Mouse (Mus musculus) macrophage (primary cell): ENCODE results near the gene Tesc. TPM values are rescaled to one million over a fixed set of nuclear protein-coding genes. Genes with fewer than 3 reads are reported as not detected.

Source experiments
- H3K27ac ChIP-seq: fragments of 350-480 bp; formaldehyde crosslinking; 2 replicates; pipeline ENCODE4 v1.9.0; 2021
- H3K36me3 ChIP-seq: fragments of 350-480 bp; formaldehyde crosslinking; 2 replicates; pipeline ENCODE4 v1.9.0; 2021; ENCODE audit errors: inconsistent target
- H3K4me3 ChIP-seq: fragments of 350-480 bp; formaldehyde crosslinking; 2 replicates; pipeline ENCODE4 v1.9.0; 2021; ENCODE audit errors: inconsistent target
- H3K79me2 ChIP-seq: fragments of 350-480 bp; formaldehyde crosslinking; 2 replicates; pipeline ENCODE4 v1.9.0; 2021; ENCODE audit errors: inconsistent target
- WGBS: methylation state at CpG from one replicate; pipeline ENCODE4 v1.1.7; 2026; ENCODE audit warnings: inconsistent platforms; ENCODE audit not compliant: missing documents; 5-methylcytosine and 5-hydroxymethylcytosine counted together
- polyA plus RNA-seq: library from polyadenylated mRNA; stranded (reverse); fragments of 250-400 nt; gene quantifications from 3 replicates; pipeline ENCODE4 v1.2.4, GENCODE M21; 2018; ENCODE audit warnings: inconsistent platforms

The Tesc gene
- polyA plus RNA-seq, 1 experiment from 2014 or later, result not detected

DNA sequence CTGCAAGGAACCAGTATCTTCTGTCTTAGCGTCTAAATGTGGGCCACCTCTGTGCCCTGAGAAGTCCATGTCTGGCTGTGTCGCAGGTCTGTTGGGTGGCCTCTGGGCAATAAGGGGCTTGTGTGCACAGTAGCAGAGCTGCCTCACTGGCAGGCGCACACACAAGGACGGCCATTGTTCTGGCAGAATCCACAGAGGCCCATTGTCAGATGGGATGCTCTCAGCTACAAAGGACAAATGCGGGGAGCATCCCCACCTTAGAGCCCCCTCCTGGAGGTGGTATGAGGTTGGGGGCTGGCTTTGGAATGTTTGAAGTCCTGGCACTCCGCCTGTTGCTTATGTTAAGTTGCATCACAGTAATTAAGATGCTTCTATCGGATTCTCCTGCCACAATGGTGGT, 28.5 kb upstream of the Tesc start:
- Histone ChIP-seq H3K79me2 (no peaks in the 10 kb centered on the region), H3K36me3 (peaks cover 69% of the 10 kb centered on the region; the same call in 1 of the 2 replicates), H3K4me3 (no peak overlapping the region), H3K27ac (no peak overlapping the region)
- 91% methylated on average over 7 of the region's 7 CpGs for WGBS

DNA sequence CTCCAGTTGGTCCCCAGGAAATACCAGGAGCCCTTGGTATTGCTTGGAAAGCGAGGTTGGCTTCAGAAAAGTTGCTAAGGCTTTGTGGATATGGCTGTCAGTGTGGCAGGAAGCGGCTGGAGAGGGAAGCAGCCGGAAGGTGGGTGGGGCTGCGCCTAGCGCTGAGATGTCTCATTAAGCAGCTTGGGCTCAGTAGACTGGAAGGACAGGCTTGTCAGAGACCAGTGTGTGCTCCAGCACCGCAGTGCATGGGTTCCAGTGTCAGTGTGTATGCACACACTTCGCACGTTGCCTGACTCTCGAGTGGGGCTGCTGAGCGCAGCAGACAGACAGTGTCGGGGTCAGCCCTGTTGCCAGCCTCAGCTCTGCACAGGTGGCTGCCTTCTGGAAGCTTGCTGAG, 28.0 kb upstream of the Tesc start:
- H3K36me3 ChIP-seq, result peaks cover 64% of the 10 kb centered on the region; the same call in 1 of the 2 replicates
- no peak overlapping the region for H3K27ac ChIP-seq
- WGBS, result 93% methylated on average over 11 of the region's 11 CpGs
- no peak overlapping the region for H3K4me3 ChIP-seq
- no peaks in the 10 kb centered on the region for H3K79me2 ChIP-seq

DNA sequence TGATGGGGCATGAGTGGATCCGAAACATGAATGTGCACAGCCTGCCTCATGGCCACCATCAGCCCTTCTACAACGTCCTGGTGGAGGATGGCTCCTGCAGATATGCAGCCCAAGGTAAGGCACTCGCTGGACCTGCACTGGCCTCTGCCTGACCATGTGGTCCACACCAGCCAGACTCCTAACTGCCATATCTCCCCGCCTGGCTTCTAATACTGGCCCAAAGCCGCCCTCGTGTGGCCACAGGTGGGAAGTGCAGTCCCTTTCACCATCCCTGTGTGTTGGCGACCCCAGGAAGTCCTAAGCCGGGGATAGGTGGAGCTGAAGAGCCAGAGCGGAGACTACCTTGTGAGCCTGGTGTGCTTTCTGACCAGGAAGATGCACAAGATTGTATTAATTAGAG, 25.5 kb upstream of the Tesc start:
- no peak overlapping the region for H3K27ac ChIP-seq
- WGBS, result 52% methylated on average over 9 of the region's 9 CpGs
- no peak overlapping the region for H3K4me3 ChIP-seq

DNA sequence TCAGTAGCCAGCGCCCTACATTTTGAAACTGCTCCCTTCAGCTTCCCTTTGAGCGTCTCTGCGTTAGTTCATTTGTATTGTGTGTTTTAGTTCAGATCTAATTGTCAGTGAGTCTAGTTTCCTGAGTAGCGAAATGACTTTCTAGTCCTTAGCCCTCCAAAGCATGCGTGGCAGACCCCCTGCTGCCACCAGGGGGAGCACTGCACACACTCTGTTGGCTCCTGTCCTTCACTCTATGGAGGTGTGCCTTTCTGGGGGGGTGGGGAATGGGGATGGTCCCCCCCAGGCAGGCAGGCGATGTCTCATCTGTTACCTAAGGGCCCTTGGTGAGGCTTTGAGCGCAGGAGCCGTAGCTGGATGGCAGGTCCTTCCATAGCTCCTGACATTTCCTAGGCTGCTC, 22.9 kb upstream of the Tesc start:
- Histone ChIP-seq H3K27ac (no peak overlapping the region), H3K79me2 (no peaks in the 10 kb centered on the region), H3K4me3 (no peak overlapping the region), H3K36me3 (peaks cover 44% of the 10 kb centered on the region)
- 84% methylated on average over 8 of the region's 8 CpGs for WGBS

More for the DNA sequence above, 25.5 kb upstream of the Tesc start:
- no peaks in the 10 kb centered on the region for H3K79me2 ChIP-seq
- H3K36me3 ChIP-seq, result peaks cover 45% of the 10 kb centered on the region; the same call in 1 of the 2 replicates

DNA sequence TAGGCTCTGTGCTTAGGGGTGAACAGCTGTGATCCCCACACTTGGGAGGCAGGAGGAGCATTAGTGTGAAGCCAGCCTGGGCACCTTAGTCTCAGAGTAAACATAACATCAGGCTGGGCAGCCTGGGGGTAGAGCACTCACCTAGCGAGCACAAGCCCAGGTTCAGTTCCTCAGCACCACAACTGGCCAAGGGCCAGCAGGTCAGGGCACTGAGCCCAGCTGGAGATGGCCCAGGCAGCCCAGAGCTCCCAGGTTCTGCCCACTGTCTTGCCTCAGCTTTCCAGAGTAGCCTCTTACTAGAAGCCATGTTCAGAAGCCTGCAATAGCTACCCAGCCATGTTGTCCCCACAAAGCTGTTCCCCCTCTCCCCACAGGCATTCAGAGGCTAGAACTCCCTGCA, 21.8 kb upstream of the Tesc start:
- Histone ChIP-seq H3K79me2 (no peaks in the 10 kb centered on the region), H3K4me3 (no peak overlapping the region), H3K36me3 (peaks cover 41% of the 10 kb centered on the region), H3K27ac (no peak overlapping the region)
- WGBS, result 100% methylated on average over 1 of the region's 1 CpGs

DNA sequence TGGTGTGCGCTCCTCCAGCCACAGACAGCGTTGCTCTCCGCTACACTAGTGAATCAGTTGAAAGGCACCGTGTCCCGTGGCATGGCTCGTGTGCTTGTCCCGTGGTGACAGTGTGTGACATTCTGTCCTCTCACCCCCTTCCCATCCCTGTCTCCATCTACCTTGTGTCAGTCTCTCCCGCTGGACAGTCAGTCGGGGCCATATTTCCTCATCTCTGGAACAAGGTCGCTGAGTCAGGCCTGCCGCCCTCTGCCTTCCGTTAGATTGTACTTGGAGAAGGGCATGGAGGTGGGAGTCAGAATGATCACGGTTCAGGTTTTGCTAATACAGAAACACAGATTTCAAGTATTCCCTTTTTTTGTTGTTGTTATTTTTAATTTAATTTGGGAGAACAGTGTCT, 19.2 kb upstream of the Tesc start:
- H3K36me3 ChIP-seq, result peaks cover 22% of the 10 kb centered on the region

DNA sequence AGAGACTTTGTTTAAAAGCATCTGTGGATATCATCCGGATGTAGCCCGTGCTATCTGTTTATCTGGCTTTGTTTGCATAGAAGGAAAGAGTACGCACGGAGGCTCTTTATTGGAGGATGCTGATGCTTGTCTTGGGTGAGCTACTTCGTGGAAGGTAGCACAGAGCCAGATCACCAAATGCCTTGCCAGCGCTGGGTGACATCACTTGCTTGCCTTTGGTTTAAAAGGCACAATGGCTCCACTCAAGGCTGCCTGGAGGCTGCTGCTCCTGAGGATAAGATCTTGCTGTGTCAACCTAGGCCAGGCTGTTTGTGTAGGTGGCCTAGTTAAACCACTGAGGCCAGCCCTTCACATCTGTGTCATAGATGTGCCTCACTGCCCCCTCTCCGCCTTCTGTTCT, 16.7 kb upstream of the Tesc start:
- WGBS, result 94% methylated on average over 7 of the region's 7 CpGs
- no peak overlapping the region for H3K27ac ChIP-seq
- H3K36me3 ChIP-seq, result peaks cover 16% of the 10 kb centered on the region
- no peak overlapping the region for H3K4me3 ChIP-seq
- no peaks in the 10 kb centered on the region for H3K79me2 ChIP-seq

More for the DNA sequence above, 19.2 kb upstream of the Tesc start:
- Histone ChIP-seq H3K27ac (no peak overlapping the region), H3K79me2 (no peaks in the 10 kb centered on the region), H3K4me3 (no peak overlapping the region)
- WGBS, result 96% methylated on average over 13 of the region's 13 CpGs

DNA sequence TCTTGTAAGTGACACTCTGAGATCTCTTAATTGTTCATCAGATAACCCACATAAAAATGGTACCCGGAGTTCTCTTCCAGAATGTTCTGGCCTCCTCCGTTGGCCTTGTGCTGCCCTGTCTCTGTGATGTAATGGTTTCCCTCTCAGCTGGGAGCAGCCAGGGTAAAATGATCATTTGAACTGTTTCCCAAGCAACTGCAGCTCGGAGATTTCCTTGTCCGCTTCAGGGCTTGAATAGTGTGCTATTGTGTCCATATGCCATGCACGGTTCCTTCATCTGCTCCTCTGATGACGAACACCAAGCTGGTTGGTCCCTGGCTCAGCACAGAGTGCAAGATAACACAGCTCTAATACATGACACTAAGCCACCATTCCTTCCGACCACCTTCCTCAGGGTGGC, 15.7 kb upstream of the Tesc start:
- Histone ChIP-seq H3K36me3 (peaks cover 16% of the 10 kb centered on the region), H3K4me3 (no peak overlapping the region), H3K27ac (no peak overlapping the region), H3K79me2 (no peaks in the 10 kb centered on the region)
- 99% methylated on average over 7 of the region's 7 CpGs for WGBS

DNA sequence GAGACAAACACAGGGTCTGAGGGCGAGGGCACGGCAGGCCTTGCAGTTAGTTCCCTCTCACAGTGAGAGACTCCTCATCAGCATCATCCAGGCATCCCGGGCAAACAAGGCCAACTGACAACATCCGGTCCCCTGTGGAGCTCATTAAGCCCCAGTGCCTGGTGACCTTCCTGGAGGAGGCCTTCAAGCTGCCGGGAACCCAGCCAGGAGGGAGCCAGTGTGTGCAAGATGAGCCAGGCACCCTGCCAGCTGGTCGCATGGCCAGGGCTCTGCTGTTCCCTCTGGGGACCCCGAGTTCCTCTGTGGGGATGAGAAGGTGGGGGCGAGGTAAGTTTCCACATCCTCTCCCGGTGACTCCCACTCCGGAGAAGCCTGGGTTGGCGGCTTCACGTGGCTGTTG, 12.5 kb upstream of the Tesc start:
- no peaks in the 10 kb centered on the region for H3K79me2 ChIP-seq
- H3K27ac ChIP-seq, result no peak overlapping the region
- H3K36me3 ChIP-seq, result no peaks in the 10 kb centered on the region
- 31% methylated on average over 12 of the region's 12 CpGs for WGBS
- no peak overlapping the region for H3K4me3 ChIP-seq

DNA sequence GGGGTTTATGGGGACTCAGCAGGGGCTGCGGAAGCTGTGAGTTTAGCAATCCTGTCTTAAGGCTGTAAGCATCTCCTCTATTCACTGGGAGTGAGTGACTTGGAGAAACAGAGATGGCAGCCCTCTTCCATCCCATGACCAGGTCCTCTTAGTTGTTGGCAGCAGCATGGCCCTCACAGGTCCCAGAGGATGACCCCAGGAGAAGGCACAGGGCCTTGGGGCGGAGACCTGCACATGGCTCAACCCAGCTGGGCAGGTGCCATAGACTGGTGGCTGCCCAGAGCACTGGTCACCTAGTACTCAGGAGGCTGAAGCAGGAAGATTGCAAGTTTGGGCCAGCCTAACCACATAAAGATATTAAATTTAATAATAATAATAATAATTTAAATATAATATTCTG, 11.9 kb upstream of the Tesc start:
- Histone ChIP-seq H3K27ac (no peak overlapping the region), H3K36me3 (no peaks in the 10 kb centered on the region), H3K4me3 (no peak overlapping the region), H3K79me2 (no peaks in the 10 kb centered on the region)
- WGBS, result 86% methylated on average over 2 of the region's 2 CpGs

DNA sequence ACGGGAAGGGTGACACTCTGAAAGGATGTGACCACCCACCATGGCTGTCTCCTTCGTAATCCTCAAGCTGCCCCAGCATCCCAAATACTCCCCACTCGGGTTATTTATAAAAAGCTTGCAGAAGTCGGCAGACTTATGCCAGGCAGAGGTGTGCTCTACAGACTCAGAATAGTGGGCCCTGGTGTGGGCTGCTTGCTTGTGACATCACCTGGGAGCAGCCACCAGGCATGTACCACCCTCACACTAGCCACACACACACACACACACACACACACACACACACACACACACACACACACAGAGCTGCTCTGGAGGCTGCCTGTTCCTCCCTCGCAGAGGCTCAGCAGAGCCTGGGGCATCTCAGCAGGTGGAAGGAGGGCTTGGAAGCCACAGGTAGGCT, 10.0 kb upstream of the Tesc start:
- no peaks in the 10 kb centered on the region for H3K79me2 ChIP-seq
- H3K27ac ChIP-seq, result no peak overlapping the region
- H3K36me3 ChIP-seq, result no peaks in the 10 kb centered on the region
- 77% methylated on average over 5 of the region's 5 CpGs for WGBS
- no peak overlapping the region for H3K4me3 ChIP-seq

DNA sequence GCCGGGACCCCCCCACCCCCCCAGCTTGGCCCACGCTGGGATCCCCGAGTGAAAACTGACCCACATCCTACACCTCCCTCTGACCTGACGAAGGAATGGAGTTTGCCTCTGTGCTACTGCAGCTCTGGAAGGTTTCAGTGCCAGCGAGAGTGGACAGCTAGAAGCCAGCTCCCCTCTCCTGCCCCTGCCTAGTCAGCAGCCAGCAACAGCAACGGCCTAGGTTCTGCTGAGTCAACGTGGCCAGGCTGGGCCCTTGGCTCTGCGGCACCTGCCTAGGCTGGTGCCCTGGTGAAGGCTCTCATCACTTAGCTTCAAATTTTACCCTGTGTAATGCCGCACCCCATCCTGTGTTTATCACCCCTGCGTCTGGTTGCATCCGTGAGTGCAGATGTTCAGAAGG, 7.6 kb upstream of the Tesc start:
- 69% methylated on average over 10 of the region's 11 CpGs for WGBS
- no peaks in the 10 kb centered on the region for H3K79me2 ChIP-seq
- no peaks in the 10 kb centered on the region for H3K36me3 ChIP-seq
- no peak overlapping the region for H3K4me3 ChIP-seq
- no peak overlapping the region for H3K27ac ChIP-seq

DNA sequence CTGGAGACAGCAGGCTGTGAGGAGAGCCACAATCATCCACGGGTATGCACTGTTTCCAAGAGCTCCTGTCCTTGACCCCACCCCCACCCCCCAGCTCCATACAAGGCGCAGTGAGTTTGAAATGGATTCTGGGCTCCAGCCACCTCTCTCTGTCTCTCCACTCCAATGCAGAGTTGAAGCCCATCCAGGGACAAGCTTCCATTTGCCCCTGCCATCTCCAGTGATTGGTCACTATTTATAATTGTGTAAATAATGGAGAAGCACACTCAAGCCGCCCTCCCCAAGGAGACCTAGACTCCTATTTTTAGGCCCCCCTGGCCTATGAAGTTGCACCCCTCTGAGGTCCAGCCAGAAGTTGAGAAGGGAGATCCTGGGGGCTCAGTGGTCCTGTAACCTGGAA, 4.5 kb upstream of the Tesc start:
- Histone ChIP-seq H3K36me3 (no peaks in the 10 kb centered on the region), H3K27ac (no peak overlapping the region), H3K4me3 (no peak overlapping the region), H3K79me2 (no peaks in the 10 kb centered on the region)
- 72% methylated on average over 3 of the region's 3 CpGs for WGBS

DNA sequence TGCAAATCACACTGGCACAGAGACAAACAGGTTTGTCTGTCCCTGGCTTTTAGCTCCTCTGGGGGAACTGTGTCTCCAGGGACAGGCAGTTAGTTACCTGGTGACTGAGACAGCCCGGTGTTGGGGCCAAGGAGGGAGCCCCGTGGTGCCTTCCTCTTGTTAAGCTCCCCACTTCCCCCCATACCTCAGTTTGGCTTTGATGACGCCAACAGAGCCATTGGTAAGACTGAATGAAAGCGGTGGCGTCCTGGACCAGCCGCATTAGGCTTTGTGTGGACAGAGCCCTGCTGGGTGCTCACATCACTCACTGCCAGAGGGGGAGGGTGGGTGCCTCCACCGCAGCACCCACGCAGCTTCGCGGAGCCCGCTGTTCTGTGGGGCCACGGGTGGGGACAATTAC, 1.7 kb upstream of the Tesc start:
- WGBS, result 13% methylated on average over 12 of the region's 12 CpGs

DNA sequence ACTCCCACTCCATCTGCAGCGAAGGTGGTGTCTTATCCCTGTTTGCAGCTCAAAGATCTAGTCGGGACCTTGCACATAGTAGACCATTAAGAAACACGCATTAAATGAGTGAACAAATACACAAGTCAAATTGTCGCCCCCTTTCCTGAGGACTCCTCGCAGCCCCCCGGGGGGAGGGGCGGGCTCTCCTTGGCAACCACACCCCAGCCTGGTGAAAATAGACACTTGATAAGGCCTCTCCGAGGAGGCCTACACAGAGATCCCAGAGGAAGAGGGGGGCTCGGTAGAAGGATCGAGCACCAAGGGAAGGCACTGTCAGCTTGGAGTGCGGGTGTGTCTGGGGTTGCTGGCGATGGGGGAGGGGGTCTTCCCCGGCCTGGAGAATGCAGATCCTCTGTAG, 1.2 kb upstream of the Tesc start:
- no peak overlapping the region for H3K4me3 ChIP-seq
- H3K79me2 ChIP-seq, result no peaks in the 10 kb centered on the region
- WGBS, result 16% methylated on average over 13 of the region's 13 CpGs

More for the DNA sequence above, 1.7 kb upstream of the Tesc start:
- no peak overlapping the region for H3K27ac ChIP-seq
- no peak overlapping the region for H3K4me3 ChIP-seq
- H3K79me2 ChIP-seq, result no peaks in the 10 kb centered on the region
- H3K36me3 ChIP-seq, result no peaks in the 10 kb centered on the region

DNA sequence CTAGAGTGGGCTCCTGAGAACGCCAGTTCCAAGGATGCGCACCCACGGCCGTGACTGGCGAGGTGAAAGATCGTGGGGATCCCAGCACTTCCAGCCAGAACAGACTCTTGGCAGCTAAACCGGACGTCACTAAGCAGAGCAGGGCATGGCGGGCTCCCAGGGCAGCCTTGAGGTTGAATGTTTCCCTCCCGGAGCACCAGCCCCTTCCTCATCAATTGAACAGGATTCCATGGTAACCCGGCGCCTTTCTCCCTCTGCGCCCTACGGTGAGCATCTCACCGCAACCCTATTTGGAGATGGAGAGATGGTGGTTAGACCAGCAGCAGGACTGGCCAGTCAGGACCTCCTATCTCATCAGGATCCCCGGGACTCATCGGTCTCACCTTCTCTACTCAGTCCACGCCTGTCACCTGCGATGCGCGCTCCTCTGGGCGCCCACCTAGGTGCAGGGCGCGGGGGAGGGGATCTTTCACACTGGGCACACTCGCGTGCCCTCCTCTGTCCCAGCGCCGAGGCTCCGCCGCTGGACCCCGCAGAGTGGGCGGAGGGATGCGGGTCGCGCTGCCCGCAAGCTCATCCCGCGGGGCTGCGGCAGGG, 344 bp upstream of the Tesc start:
- Histone ChIP-seq H3K79me2 (no peaks in the 10 kb centered on the region), H3K4me3 (no peak overlapping the region), H3K27ac (no peak overlapping the region), H3K36me3 (no peaks in the 10 kb centered on the region)
- WGBS, result 7% methylated on average over 33 of the region's 39 CpGs

More for the DNA sequence above, 1.2 kb upstream of the Tesc start:
- Histone ChIP-seq H3K27ac (no peak overlapping the region), H3K36me3 (no peaks in the 10 kb centered on the region)
